Mouse (Mus musculus): ENCODE results near the gene Ppp1r14b.

Gene Ppp1r14b

GRCm38 (mm10) chr19:6974211-6975205 is at the start of gene Ppp1r14b:
TSS of gene Ppp1r14b (plus strand) at chr19:6974968.
- in situ Hi-C loops (cut with MseI, MboI) = no loop called here

GRCm38 (mm10) chr19:6925307-6925573 is 49.5 kb upstream of the Ppp1r14b start, which contains the start of gene Catsperz:
TSS of gene Catsperz (minus strand) at chr19:6925380.
- in situ Hi-C loops (cut with MseI, MboI) = no loop called here

DNA sequence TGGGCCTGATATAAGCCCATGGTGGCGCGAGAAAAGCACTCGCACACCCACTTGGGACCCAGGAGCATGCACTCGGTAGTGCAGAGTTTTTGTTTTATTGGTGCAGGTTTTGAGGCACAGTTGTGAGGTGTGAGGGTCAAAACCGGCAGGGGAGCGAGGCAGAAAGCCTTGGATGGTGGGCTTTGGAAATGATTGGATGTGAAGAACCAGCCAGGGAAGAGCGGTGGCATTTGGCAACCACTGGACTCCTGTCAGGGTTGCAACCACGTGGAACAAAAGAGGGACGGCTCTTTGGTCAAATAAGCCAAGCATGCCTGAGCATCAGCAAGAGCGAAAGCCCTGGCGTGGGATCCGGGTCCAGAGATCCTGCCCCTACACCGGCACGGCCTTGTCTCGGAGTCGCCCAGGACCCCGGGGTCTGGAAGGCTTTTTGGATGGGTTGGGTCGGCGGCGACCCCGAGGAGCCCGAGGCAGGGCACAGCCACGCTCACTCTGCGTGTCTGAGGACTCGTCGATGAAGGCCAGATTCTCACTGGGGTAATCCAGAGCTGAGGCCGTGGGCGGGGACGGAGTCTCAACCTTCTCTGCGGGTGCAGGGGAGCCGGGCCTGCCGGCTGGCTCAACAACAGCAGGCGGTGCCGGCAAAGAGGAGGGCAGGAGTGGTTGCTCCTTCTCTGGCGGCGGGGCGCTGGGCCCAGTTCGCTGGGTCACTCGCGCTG is 49.0 kb upstream of the Ppp1r14b start:
- in situ Hi-C loops (cut with MseI, MboI) = no loop called here

DNA sequence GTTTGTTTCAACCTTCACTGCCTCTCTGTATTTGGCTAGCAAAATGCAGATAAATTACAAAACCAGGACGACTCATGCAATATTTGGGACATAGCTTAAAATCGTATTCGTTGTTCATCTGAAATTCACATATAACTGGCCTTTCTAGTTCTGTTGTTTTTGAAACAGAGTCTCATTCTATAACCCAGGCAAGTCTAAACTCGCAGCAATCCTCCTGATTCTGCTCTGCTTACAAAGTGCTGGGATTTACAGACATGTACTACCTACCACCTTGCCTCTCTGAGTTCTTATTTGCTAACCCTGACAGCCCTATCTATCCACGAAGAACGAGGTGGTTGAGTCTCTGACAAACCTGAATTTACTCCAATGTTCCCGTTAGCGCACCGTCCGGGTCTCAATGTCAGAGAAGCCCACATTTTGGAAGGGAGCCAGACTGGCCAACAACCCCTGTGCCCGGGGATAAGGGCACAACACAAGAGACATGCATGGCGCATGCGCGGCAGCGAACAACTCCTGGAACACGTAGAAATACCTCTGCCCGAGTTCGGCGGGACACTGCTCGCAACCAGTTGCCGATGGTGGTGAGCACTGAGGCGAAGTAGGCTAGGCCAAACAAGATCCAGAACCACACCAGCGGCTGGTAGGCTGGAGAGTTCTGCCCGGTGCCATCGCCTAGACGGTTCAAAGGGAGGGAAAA is 48.1 kb upstream of the Ppp1r14b start:
- in situ Hi-C loops (cut with MseI, MboI) = no loop called here

GRCm38 (mm10) chr19:6928080-6928479 is 46.7 kb upstream of the Ppp1r14b start:
- in situ Hi-C loops (cut with MseI, MboI) = no loop called here

- in situ Hi-C loops (cut with MseI, MboI) = no loop called here
These were observed 43.8 kb upstream of the Ppp1r14b start for GRCm38 (mm10) chr19:6931002-6931401.

DNA sequence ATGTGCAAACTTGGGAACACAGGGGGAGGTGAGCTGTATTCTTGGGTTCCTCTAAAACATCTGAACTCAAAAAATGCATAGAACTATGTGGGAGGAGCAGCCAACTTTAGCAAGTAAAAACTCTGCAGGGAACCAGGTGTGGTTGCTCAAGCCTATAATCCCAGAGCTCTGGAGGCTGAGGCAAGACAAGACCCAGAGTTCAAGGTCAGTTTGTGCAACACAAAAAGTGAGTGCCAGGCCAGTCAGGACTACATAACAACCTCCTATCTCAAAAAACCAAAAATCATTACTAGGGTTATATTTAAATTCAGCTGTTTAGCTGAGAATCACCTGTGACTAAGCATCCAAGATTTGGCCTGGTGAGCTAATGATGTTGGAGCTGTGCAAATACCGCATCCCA is 42.8 kb upstream of the Ppp1r14b start:
- in situ Hi-C loops (cut with MseI, MboI) = no loop called here

- in situ Hi-C loops (cut with MseI, MboI) = no loop called here
These were observed 41.7 kb upstream of the Ppp1r14b start for GRCm38 (mm10) chr19:6933102-6933435.

DNA sequence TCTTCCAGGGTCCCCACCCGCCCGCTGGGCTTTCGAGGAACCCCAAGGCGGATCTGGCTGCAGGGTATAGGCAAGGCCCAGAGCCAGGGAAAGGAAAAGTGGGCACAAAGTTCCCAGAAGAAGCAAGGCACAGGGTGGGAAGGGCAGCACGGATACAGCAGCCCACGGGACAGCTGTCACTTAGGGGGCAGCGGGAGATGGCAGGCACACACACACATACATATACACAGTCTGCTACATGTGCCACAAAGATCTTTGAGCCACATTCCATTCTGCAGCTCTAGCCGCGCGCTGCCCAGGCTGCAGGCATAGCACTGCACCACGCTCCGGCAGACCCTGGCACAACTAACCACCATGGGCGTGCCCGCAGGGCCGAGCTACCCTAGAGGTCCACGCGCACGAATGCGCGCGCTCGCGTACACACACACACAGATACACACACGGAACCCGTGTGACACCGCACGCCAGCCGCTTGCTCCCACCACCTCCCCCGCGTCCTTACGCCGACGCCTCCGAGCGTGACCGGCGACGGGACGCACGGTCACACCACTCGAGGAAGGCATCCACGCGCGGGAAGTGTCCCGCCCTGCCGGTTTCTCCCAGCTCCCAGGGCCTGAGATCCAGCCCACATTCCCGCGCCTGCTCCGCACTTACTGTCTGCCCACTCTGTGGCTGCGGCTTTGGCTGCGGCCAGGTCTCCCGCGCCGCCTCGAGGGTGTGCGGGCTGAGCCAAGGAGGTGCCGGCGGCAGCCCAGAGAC is 41.2 kb upstream of the Ppp1r14b start:
- in situ Hi-C loops (cut with MseI, MboI) = no loop called here

DNA sequence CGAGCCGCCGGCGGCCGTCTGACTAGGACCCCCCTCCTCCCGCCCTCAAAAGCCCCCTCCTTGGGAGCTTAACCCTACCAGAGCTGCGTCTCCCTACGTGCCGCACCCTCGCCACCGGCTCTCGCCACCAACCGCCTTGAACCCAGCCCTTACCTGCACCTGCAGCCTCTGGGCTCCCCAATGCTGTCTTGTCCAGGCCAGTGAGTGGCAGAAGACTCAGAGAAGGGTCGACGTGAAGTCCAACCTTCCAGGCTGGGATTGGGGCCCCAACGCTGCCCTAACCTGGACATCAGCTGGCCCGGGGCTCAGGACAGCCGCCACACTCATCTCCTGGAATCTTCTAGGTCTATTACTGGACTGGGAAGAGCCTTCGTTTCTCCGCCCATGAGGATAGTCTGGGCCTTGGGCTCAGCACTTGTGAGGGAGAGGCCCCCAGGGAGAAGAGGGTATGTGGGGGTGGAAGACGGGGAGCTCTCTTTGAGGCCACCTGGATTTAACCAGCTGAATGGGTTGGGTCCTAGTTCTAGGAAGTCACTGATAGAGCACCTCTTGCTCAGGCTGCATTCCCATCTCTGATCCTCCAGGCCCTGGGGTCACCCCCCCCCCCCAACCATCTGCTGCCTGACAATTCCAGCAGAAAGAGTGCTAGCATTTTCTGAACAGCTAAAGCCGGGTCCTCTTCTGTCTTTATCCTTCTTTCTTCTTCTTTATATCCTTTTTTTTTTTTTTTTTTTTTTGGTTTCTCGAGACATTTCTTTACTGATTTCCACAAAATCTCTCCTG is 40.4 kb upstream of the Ppp1r14b start, which contains the start of gene Kcnk4:
Gene Kcnk4 (minus strand): TSS at position 321 of the 783 bp plus-strand sequence.
- in situ Hi-C loops (cut with MseI, MboI) = no loop called here

DNA sequence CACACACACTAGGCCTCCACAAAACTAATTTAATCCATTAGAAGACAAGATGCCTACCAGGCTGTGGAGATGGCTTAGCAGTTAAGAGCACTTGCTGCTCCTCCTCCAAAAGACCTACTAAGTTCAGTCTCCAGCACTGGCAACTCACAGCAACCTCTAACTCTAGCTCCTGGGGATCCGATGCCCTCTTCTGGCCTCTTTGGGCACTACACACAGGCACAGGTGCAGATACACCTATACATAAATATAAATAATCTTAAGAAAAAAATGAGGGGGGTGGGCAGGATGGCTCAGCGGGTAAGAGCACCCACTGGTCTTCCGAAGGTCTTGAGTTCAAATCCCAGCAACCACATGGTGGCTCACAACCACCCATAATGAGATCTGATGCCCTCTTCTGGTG is 38.5 kb upstream of the Ppp1r14b start:
- in situ Hi-C loops (cut with MseI, MboI) = no loop called here

DNA sequence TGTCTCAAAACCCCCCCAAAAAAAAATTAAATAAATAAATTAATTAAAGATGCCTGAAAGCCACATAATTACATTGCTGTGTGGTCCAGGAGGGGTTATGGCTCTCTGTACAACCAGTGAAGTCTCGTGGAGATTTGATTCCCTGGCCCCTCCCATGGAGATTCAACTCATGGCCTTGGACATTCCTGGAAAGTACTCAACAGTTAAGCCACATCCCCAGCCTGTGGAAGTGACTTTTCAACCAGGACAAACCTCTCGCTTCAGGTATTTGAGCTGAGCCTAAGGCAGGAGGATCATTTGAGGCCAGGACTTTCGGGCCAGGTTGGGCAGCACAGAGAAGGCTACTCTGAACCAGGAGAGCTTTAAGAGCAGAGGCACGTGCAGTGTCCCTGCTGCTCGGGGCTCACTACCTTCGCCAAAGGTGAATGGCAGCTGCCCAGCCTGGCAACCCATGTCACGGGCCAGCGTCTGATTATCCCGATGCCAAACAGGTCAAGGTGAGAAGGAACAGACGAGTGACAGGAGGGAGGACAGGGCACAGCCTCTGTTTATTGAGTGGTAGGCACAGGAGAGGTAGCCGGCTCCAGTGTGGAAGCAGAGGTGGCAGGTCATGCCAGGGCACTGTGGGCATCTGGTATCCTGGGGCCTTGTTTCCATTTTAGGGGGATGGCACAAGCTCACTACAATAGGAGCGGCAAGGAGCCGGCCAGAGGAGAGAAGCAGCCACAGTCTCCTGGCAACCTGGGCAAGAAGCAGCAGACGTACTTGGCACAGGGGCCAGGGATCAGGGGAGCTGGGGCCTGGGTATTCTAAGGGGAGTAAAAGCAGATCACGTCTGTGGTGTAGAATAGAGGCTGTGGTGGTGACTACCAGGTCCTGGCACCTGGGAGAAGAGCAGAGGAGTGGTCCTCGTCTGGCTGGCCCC is 37.0 kb upstream of the Ppp1r14b start:
- in situ Hi-C loops (cut with MseI, MboI) = no loop called here

- in situ Hi-C loops (cut with MseI, MboI) = no loop called here
These were observed 35.4 kb upstream of the Ppp1r14b start for GRCm38 (mm10) chr19:6939106-6940002.

GRCm38 (mm10) chr19:6940396-6941351 is 34.1 kb upstream of the Ppp1r14b start:
- in situ Hi-C loops (cut with MseI, MboI) = no loop called here

DNA sequence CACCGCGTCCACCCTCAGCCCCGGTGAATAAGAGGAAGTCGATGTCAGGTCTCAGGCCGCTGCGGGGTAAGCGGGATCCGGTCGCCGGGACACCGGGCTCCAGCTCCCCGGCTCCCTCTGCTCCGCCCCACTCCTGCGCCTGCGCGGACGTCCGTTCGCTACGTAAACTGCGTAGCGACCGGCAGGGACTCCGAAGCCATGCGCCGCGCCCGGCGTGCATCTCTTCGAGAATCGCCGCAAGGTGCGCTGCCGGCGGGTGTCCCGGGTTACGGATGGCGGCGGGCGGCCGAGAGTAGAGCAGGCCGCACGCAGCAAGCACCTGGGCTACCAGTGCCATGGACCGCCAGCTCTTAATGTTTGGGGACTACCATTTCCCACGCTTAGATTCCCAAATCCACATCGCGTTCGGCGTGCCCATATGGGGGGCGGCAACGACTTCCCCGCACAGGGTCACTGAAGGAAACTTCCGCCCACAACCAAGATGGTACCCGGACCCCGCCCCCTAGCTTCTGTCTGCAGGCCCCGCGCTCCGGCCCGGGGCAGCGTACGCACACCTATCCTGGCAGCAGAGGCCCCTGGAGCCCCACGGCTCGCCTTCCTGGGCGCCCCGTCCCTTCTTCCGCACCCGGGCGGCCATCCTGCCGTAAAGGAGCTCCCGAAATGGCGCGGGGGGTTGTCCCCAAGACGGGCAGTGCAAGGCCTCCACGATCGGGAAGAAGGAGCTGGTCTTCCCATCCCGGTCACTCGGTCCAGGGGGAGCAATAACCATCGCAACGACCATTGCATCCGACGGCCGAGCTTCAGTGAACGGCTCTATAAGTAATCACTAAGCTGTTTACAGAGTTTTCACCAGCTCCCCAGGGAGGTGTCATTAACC is 33.2 kb upstream of the Ppp1r14b start, which contains the start of gene Bad:
Gene Bad (plus strand): TSS at position 490 of the 877 bp plus-strand sequence.
- in situ Hi-C loops (cut with MseI, MboI) = no loop called here

- in situ Hi-C loops (cut with MseI, MboI) = no loop called here
These were observed 32.5 kb upstream of the Ppp1r14b start, which contains the start of gene Gpr137 for GRCm38 (mm10) chr19:6942249-6942691. TSS of gene Gpr137 (minus strand) at chr19:6942480.

All from mouse trophoblast stem cell (cell line).